In the genomic region with DNA sequence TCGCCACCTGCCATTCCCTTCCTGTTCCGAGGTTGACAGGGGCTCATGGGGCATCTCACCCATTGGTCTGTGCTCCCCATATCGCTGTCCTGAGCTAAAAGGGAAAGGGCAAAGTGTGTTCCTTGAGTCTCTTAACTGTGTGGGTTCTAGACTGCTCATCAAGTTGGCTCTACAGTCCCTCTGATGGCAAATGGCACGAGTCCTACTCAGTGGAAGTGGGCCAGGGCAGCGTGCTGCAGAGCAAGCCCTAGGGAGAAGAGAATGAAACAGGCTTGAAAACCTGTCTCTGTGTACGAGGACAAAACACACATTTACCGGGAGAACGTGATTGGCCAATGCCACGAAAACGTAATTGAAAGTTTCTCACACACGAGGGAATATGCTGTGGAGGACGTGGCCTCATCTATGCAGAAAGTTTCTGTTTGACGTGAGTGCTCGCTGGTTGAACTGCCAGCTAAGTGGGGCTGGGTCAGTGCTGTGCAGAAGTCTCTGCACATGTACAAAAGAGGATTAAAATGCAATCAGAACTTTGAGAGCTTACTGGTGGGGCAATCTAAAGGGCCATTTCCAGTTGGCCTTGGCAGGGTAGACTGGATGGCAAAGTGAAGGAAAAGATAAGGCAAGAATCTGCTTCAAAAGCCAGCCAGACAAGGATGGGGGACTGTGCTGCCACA, we compare ENCODE assay signal across 9 mouse cellular contexts.
DNase-seq lines count a peak whose midpoint lies in the region.
"Had no signal": no experiment of that assay in that cellular context is flagged by ENCODE, and none has a peak within 500 bp of the region (broad histone marks: within the 10 kb centered on the region; RNA-seq: fewer than 3 reads in every experiment).

No protein-coding gene starts in this region.

- no peaks in the 10 kb centered on the region for H3K27me3 ChIP-seq in limb, embryonic 10.5 days (ENCODE audit: low read depth, poor library complexity, severe bottlenecking)
- H3K27me3 ChIP-seq: liver, embryonic 12.5 days had no signal

- H3K27ac ChIP-seq in limb, embryonic 10.5 days: peak overlapping the region; percentile 54; the same call in 1 of the 2 replicates

- H3K36me3 ChIP-seq in limb, embryonic 10.5 days: no peaks in the 10 kb centered on the region
- H3K36me3 ChIP-seq: liver, embryonic 12.5 days had no signal

- no peak overlapping the region for H3K4me3 ChIP-seq in limb, embryonic 10.5 days
- H3K4me3 ChIP-seq: liver, embryonic 12.5 days had no signal

- peak; percentile 55 to 60 for DNase-seq in cerebellum, postnatal 25 days
- no peak for DNase-seq in cerebellum, adult 8-10 months
- DNase-seq in layer of hippocampus, postnatal 10 days (ENCODE audit: low spot score in 2 of 2): peak; percentile 22 to 34
- DNase-seq in layer of hippocampus, adult 11-12 months (ENCODE audit: low spot score): no peak
- DNase-seq in adipocyte (ENCODE audit: low spot score): peak; percentile 9
- no peak for DNase-seq in limb, embryonic 10.5 days (ENCODE audit: low spot score)
- no peak for DNase-seq in urinary bladder, postnatal 4 days (ENCODE audit: low spot score in 2 of 2)
- DNase-seq: kidney, adult 18-20 months had no signal

- 93% methylated on average over 14 of the region's 14 CpGs for WGBS in limb, embryonic 10.5 days

- peaks cover 7% of the 10 kb centered on the region; the same call in 1 of the 2 replicates for H3K4me1 ChIP-seq in limb, embryonic 10.5 days
- H3K4me1 ChIP-seq: liver, embryonic 12.5 days had no signal

- H3K9me3 ChIP-seq in limb, embryonic 10.5 days (replicated peaks): no peaks in the 10 kb centered on the region
- H3K9me3 ChIP-seq: liver, embryonic 12.5 days had no signal

Comparison
In these comparisons a context has a peak if more than half of its experiments do, and no peak if none do; other contexts are left out.
1. DNase-seq: peak in cerebellum, postnatal 25 days (2 of 2), layer of hippocampus, postnatal 10 days (2 of 2) and adipocyte (single experiment); none in cerebellum, adult 8-10 months (single experiment), layer of hippocampus, adult 11-12 months (single experiment), limb, embryonic 10.5 days (single experiment) and urinary bladder, postnatal 4 days (0 of 2).